Mouse (Mus musculus): ENCODE measurements around the gene Tgfbrap1. TPM values are rescaled to one million over a fixed set of nuclear protein-coding genes. Genes with fewer than 3 reads are reported as not detected.

Tgfbrap1 gene
- 19.5 and 20.9 TPM in 2 replicates for polyA plus RNA-seq (2014; fragmentation: Nextera tagmentation; extraction: Ambion mirVana)

GRCm38 (mm10) chr1:43098031-43098984, at the start of gene Tgfbrap1, which contains the start of gene AI597479:
TSS of gene Tgfbrap1 (minus strand) at chr1:43098637.
TSS of gene AI597479 (plus strand) at chr1:43098710.
- Histone ChIP-seq H3K4me3 (replicated peaks; ENCODE audit: low read length) (peak within 1 kb of the TSS; percentile 74), H3K9me3 (ENCODE audit: control insufficient read depth, low read length) (no peaks in the 10 kb centered on the region), H3K9ac (peak within 1 kb of the TSS; percentile 91), H3K4me2 (replicated peaks) (peak within 1 kb of the TSS; percentile 85), H3K4me1 (replicated peaks; ENCODE audit: control insufficient read depth, insufficient read depth, low read length) (peaks cover 18% of the 10 kb centered on the region), H3K27me3 (ENCODE audit: control insufficient read depth, insufficient read depth, low read length) (no peaks in the 10 kb centered on the region), H3K36me3 (replicated peaks; ENCODE audit: control insufficient read depth, insufficient read depth) (peaks cover 13% of the 10 kb centered on the region), H3K27ac (peak within 1 kb of the TSS; percentile 98)
- 1% methylated on average over 57 of the region's 57 CpGs for WGBS
- peak; percentile 98 for DNase-seq (ENCODE audit: low spot score)
- peak; percentile 96 for ATAC-seq (ENCODE audit: low FRiP score)

GRCm38 (mm10) chr1:43147474-43147873, 49.0 kb upstream of the Tgfbrap1 start:
- no peak overlapping the region for H3K4me3 ChIP-seq (replicated peaks; ENCODE audit: low read length)
- DNase-seq (ENCODE audit: low spot score), result no peak
- WGBS, result 56% methylated on average over 2 of the region's 2 CpGs
- H3K36me3 ChIP-seq (replicated peaks; ENCODE audit: control insufficient read depth, insufficient read depth), result no peaks in the 10 kb centered on the region; the same call in 1 of the 2 replicates
- H3K27ac ChIP-seq, result no peak overlapping the region
- no peaks in the 10 kb centered on the region for H3K27me3 ChIP-seq (ENCODE audit: control insufficient read depth, insufficient read depth, low read length)
- H3K9ac ChIP-seq, result no peak overlapping the region
- no peaks in the 10 kb centered on the region for H3K4me1 ChIP-seq (replicated peaks; ENCODE audit: control insufficient read depth, insufficient read depth, low read length)
- H3K4me2 ChIP-seq (replicated peaks), result no peak overlapping the region
- no peak for ATAC-seq (ENCODE audit: low FRiP score)
- no peaks in the 10 kb centered on the region for H3K9me3 ChIP-seq (ENCODE audit: control insufficient read depth, low read length)

- Histone ChIP-seq H3K4me1 (replicated peaks; ENCODE audit: control insufficient read depth, insufficient read depth, low read length) (no peaks in the 10 kb centered on the region), H3K27me3 (ENCODE audit: control insufficient read depth, insufficient read depth, low read length) (no peaks in the 10 kb centered on the region), H3K4me2 (replicated peaks) (no peak overlapping the region), H3K9ac (no peak overlapping the region), H3K4me3 (replicated peaks; ENCODE audit: low read length) (no peak overlapping the region), H3K9me3 (ENCODE audit: control insufficient read depth, low read length) (no peaks in the 10 kb centered on the region), H3K27ac (no peak overlapping the region), H3K36me3 (replicated peaks; ENCODE audit: control insufficient read depth, insufficient read depth) (no peaks in the 10 kb centered on the region)
- no peak for DNase-seq (ENCODE audit: low spot score)
- ATAC-seq (ENCODE audit: low FRiP score), result no peak
- 92% methylated on average over 6 of the region's 6 CpGs for WGBS
Observed at GRCm38 (mm10) chr1:43145388-43145787, 47.0 kb upstream of the Tgfbrap1 start.

- Histone ChIP-seq H3K27ac (no peak overlapping the region), H3K4me1 (replicated peaks; ENCODE audit: control insufficient read depth, insufficient read depth, low read length) (no peaks in the 10 kb centered on the region), H3K4me3 (replicated peaks; ENCODE audit: low read length) (no peak overlapping the region), H3K9me3 (ENCODE audit: control insufficient read depth, low read length) (no peaks in the 10 kb centered on the region), H3K27me3 (ENCODE audit: control insufficient read depth, insufficient read depth, low read length) (no peaks in the 10 kb centered on the region), H3K4me2 (replicated peaks) (no peak overlapping the region), H3K9ac (no peak overlapping the region), H3K36me3 (replicated peaks; ENCODE audit: control insufficient read depth, insufficient read depth) (no peaks in the 10 kb centered on the region)
- ATAC-seq (ENCODE audit: low FRiP score) (no peak), DNase-seq (ENCODE audit: low spot score) (no peak)
- 93% methylated on average over 8 of the region's 8 CpGs for WGBS
Observed at GRCm38 (mm10) chr1:43144338-43144906, 46.0 kb upstream of the Tgfbrap1 start.

GRCm38 (mm10) chr1:43143791-43144190, 45.4 kb upstream of the Tgfbrap1 start:
- no peak overlapping the region for H3K4me3 ChIP-seq (replicated peaks; ENCODE audit: low read length)
- H3K4me2 ChIP-seq (replicated peaks), result no peak overlapping the region
- H3K9me3 ChIP-seq (ENCODE audit: control insufficient read depth, low read length), result no peaks in the 10 kb centered on the region
- no peaks in the 10 kb centered on the region for H3K36me3 ChIP-seq (replicated peaks; ENCODE audit: control insufficient read depth, insufficient read depth)
- H3K4me1 ChIP-seq (replicated peaks; ENCODE audit: control insufficient read depth, insufficient read depth, low read length), result no peaks in the 10 kb centered on the region
- ATAC-seq (ENCODE audit: low FRiP score) (no peak), DNase-seq (ENCODE audit: low spot score) (no peak)
- no peak overlapping the region for H3K9ac ChIP-seq
- H3K27ac ChIP-seq, result no peak overlapping the region
- 94% methylated on average over 4 of the region's 4 CpGs for WGBS
- no peaks in the 10 kb centered on the region for H3K27me3 ChIP-seq (ENCODE audit: control insufficient read depth, insufficient read depth, low read length)

- no peaks in the 10 kb centered on the region for H3K36me3 ChIP-seq (replicated peaks; ENCODE audit: control insufficient read depth, insufficient read depth)
- ATAC-seq (ENCODE audit: low FRiP score) (no peak), DNase-seq (ENCODE audit: low spot score) (no peak)
- H3K9ac ChIP-seq, result no peak overlapping the region
- no peaks in the 10 kb centered on the region for H3K4me1 ChIP-seq (replicated peaks; ENCODE audit: control insufficient read depth, insufficient read depth, low read length)
- WGBS, result 90% methylated on average over 4 of the region's 4 CpGs
- no peak overlapping the region for H3K4me3 ChIP-seq (replicated peaks; ENCODE audit: low read length)
- no peak overlapping the region for H3K4me2 ChIP-seq (replicated peaks)
- no peaks in the 10 kb centered on the region for H3K27me3 ChIP-seq (ENCODE audit: control insufficient read depth, insufficient read depth, low read length)
- H3K9me3 ChIP-seq (ENCODE audit: control insufficient read depth, low read length), result no peaks in the 10 kb centered on the region
- no peak overlapping the region for H3K27ac ChIP-seq
Observed at GRCm38 (mm10) chr1:43143284-43143683, 44.8 kb upstream of the Tgfbrap1 start.

- no peak overlapping the region for H3K27ac ChIP-seq
- H3K4me3 ChIP-seq (replicated peaks; ENCODE audit: low read length), result no peak overlapping the region
- no peak overlapping the region for H3K9ac ChIP-seq
- WGBS, result 75% methylated on average over 6 of the region's 6 CpGs
- no peaks in the 10 kb centered on the region for H3K4me1 ChIP-seq (replicated peaks; ENCODE audit: control insufficient read depth, insufficient read depth, low read length)
- DNase-seq (ENCODE audit: low spot score) (no peak), ATAC-seq (ENCODE audit: low FRiP score) (no peak)
- H3K27me3 ChIP-seq (ENCODE audit: control insufficient read depth, insufficient read depth, low read length), result no peaks in the 10 kb centered on the region
- no peaks in the 10 kb centered on the region for H3K36me3 ChIP-seq (replicated peaks; ENCODE audit: control insufficient read depth, insufficient read depth)
- no peak overlapping the region for H3K4me2 ChIP-seq (replicated peaks)
- H3K9me3 ChIP-seq (ENCODE audit: control insufficient read depth, low read length), result no peaks in the 10 kb centered on the region
Observed at GRCm38 (mm10) chr1:43142849-43143248, 44.4 kb upstream of the Tgfbrap1 start.

GRCm38 (mm10) chr1:43141555-43141961, 43.1 kb upstream of the Tgfbrap1 start:
- WGBS, result 71% methylated on average over 11 of the region's 11 CpGs
- ATAC-seq (ENCODE audit: low FRiP score), result no peak
- Histone ChIP-seq H3K4me2 (replicated peaks) (no peak overlapping the region), H3K4me1 (replicated peaks; ENCODE audit: control insufficient read depth, insufficient read depth, low read length) (no peaks in the 10 kb centered on the region), H3K36me3 (replicated peaks; ENCODE audit: control insufficient read depth, insufficient read depth) (no peaks in the 10 kb centered on the region), H3K27me3 (ENCODE audit: control insufficient read depth, insufficient read depth, low read length) (no peaks in the 10 kb centered on the region), H3K27ac (no peak overlapping the region), H3K9ac (no peak overlapping the region), H3K9me3 (ENCODE audit: control insufficient read depth, low read length) (no peaks in the 10 kb centered on the region), H3K4me3 (replicated peaks; ENCODE audit: low read length) (no peak overlapping the region)
- no peak for DNase-seq (ENCODE audit: low spot score)

- no peaks in the 10 kb centered on the region for H3K27me3 ChIP-seq (ENCODE audit: control insufficient read depth, insufficient read depth, low read length)
- no peak overlapping the region for H3K27ac ChIP-seq
- H3K9me3 ChIP-seq (ENCODE audit: control insufficient read depth, low read length), result no peaks in the 10 kb centered on the region
- no peak overlapping the region for H3K4me3 ChIP-seq (replicated peaks; ENCODE audit: low read length)
- no peaks in the 10 kb centered on the region for H3K36me3 ChIP-seq (replicated peaks; ENCODE audit: control insufficient read depth, insufficient read depth)
- DNase-seq (ENCODE audit: low spot score) (peak; percentile 95), ATAC-seq (ENCODE audit: low FRiP score) (peak; percentile 87)
- H3K4me2 ChIP-seq (replicated peaks), result no peak overlapping the region
- 53% methylated on average over 8 of the region's 8 CpGs for WGBS
- H3K9ac ChIP-seq, result no peak overlapping the region
- no peaks in the 10 kb centered on the region for H3K4me1 ChIP-seq (replicated peaks; ENCODE audit: control insufficient read depth, insufficient read depth, low read length)
Observed at GRCm38 (mm10) chr1:43139587-43140266, 41.3 kb upstream of the Tgfbrap1 start.

All from hindbrain, embryonic 14.5 days (tissue).